Mouse (Mus musculus) brain, embryonic 14.5 days (tissue): ENCODE data around the gene Cfap61.

ENCODE experiments used
- CTCF ChIP-seq: fragments of 200-500 bp; IDR thresholded peaks from 2 replicates; pipeline ENCODE4 v1.5.1; 2012; ENCODE audit warnings: inconsistent platforms, mild to moderate bottlenecking, moderate library complexity, borderline replicate concordance; ENCODE audit not compliant: insufficient read depth, insufficient read length; ENCODE audit errors: extremely low read depth
- POLR2A ChIP-seq: fragments of 200-500 bp; IDR thresholded peaks from 2 replicates; pipeline ENCODE4 v1.6.1; 2012; ENCODE audit warnings: mild to moderate bottlenecking, inconsistent platforms, borderline replicate concordance; ENCODE audit not compliant: poor library complexity, insufficient read depth, insufficient read length, severe bottlenecking; ENCODE audit errors: extremely low read depth

DNA sequence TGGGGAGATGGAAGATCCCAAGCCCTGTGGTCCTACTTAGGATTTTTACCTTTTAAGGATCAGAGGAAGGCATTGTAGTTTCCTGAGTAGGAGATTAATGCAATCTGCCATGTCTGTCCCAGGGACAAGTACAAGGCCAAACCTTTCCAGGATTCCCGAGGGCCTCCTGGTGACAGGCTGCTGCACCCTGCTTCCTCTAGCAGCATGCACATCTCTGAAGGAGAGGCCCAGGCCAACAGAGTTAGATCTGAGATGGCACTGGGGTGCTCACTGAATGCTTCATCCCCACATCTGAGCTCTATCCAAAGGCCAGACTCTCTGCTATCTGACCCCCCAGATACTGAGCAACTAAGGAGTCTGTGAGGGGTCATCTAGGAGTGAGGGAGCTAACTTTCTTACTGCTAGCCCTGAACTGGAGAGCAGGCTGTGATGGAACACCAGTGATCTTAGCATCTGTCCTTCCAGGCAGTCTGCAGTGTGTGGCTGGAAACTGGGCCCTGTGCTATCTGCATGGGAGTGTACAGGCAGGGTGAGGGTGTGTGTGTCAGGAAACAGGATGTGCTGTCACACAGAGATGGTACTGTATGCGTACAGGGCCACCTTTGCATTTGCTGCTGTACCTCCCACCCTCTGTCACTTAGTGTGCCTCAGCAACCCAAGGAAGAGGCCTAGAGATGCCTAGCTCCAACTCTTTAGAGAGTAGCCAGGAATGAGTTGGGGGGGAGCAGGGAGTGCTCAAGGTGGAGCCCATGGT lies 75.2 kb downstream of the Cfap61 start:
- TF ChIP-seq CTCF (no peak), POLR2A (no peak)
